Mouse (Mus musculus) retina, embryonic 14.5 days (tissue): ENCODE measurements around the gene Ablim1.
"Not testable (repeated sequence)": the region's sequence is repeated elsewhere in the genome, so short reads cannot be mapped to it uniquely, and the experiment has no call there.

ENCODE experiments used
- DNase-seq: peaks from one replicate; pipeline ENCODE4 v3.0.0-alpha.2; 2015; ENCODE audit warnings: low spot score

Gene Ablim1

DNA sequence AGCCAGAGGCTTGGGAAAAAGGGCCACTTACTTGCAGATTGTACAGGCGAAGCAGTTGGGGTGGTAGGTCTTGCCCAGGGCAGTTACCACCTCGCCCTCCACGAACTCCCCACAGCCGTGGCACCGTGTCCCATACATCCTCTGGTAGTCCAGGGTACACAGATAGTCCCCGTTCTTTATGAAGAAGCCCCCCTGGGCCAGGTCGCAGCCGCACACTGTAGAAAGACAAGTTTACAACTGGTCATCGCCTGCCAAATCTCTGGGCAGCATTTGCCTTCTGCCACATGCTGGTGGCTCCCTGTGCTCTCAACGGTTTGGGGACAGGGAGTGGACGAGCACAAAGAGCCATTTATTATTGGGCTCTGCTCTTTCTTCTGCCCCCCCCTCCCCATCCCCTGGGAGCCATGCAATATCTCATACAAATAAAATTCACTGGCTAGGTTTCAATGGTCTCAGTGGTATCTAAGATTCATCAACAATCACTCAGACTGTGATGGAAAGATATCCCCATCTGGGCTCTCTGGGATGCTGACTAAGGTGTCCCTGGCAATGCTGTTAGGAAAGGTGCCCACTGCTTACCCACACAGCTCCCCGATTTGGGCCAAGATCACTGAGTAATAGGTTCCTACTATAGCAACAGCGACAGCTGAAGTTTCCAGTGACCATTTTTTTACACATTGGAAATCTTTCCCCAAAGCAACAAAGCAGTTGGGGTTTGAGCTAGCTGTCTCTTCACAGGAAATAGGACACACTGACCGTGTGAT, 159.4 kb downstream of the Ablim1 start:
- DNase-seq = no peak

DNA sequence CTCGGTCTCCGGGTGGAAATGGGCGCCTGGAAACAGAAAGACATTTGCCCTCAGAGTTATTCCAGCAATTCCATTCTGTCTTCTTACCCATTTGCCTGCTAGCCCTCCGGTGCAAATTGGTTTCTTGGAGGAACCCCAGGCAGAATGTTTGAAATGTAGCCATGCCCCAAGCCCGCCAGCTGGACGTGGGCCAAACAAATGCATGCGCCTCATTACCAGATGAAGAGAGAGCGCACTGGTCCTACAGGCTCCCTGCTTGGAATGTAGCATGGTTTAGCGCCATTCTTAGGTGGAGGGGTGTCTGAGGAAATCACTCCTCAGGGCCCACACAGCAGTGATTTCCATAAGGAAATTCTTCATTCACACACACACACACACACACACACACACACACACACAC, 162.4 kb downstream of the Ablim1 start:
- no peak for DNase-seq

DNA sequence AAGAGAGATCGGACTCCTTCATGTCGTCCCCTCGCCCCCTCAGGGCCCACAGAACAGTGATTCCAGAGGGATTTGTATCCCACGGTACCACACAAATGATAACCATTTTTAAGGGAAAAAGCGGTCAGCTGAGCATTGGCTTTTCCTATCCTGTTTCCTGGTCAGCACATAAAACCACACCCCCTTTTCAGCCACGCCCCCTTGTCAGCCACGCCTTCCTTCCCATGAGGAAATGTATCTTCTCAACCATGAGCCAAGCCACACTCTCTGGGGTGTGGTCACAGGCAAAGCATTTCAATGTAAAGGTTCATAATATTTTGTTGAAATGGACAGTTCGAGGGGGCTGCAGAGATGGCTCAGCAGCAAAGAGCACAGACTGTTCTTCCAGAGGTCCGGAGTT, 163.2 kb downstream of the Ablim1 start:
- no peak for DNase-seq

DNA sequence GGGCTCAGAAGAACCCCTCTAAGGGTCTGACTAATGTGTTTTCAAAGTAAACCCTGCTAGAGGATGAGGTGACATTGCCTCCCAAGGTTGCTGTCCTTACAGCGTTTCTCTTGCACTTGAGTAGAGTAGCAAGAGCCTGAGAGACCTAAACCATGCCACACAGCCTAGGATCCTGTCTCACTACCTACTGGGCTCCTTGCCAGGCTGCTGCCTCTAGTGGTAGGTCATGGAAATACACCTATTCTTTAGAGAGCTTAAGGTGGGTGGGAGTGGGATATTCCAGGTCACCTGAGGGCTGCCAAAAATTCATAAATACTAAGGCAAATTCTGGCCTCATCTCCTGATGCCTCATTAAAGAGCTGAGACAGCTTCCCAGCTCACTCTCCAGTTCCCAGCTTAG, 164.4 kb downstream of the Ablim1 start:
- peak; percentile 71 for DNase-seq

DNA sequence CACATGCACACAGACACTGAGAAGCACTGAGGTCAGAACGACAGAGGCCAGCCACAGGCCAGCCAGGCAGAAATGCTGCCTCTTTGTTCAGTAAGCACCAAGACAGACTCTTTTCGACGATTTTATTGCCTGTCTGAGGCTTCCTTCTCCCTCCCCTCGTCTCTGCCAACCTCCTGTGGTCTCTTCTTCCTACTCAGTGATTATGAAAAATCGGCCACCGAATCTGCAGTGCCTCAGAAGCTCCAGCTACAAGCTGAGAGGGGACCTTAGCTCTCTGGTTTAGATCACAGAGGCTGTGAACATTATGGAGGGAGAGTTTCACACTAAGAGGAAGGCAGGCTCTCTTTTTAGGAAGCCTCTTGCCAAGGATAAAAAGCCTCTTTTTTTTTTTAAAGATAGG, 167.0 kb downstream of the Ablim1 start:
- DNase-seq = no peak

DNA sequence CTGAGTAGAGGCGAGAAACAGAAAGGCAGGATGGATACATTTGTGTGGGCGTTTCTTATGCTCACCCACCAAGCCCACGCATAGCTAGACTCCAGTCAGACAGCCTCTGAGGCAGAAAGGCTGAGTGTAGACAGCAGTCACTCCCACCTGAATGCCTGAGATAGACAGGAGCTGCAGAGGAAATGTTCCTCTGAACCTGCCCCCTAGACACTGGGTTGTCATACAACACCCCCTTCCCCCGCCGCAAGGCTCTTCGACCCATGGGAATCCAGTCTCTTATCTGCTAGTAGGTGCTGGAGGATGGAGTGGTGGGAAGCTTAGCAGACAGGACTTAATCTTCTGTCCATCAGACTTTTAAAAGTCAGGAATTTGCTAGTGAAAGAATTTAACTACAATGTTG, 167.8 kb downstream of the Ablim1 start:
- DNase-seq = no peak

DNA sequence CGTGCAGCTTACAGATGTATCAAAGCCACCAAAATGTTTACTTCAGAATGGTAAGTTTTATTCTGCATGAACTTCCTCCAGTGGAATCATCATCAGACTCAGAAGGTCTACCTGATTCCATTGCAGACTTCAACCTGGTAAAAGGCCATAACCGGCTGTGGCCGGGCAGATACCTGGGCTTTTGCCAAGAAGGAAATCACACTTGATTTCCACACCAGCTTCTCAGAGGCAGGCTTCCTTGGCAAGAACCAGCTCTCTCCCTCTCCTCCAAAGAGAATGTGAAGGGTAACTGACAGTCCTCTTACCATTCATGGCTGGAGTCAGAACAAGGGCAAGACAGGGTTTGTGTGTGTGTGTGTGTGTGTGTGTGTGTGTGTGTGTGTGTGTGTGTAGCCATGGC, 171.1 kb downstream of the Ablim1 start:
- no peak for DNase-seq

DNA sequence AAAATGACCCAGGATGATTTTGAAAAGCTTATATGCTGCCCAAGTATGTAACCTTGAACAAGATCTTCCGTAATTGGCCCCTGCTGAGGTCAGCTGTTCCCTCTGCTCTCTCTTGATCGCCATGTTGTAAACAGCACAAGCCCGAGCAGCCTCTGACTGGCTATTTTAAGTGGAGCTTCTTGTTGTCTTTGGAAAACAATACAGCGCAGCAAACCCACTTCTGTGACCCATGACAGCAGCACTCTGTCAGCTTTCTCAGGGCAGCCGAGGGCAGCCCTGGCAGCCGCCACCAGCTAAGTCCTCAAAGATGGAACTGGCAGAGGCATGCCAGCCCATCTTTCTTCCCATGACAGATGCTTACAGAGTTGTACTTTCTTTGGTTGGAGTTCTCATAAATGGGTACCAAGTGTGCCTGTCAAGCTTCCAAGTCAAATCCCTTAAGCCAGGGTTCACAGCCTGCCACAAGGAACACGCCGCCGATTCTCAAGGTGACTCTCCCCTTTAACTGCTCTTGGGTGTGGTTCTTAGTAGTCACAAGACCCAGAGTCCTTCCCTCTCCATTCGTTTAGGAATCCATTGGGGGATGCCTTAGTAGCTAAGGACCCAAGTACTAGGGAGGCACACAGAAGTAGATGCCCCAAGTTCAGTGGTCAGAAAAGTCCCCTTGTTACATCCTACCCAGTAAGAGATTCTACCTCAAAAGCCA, 172.8 kb downstream of the Ablim1 start:
- no peak for DNase-seq

DNA sequence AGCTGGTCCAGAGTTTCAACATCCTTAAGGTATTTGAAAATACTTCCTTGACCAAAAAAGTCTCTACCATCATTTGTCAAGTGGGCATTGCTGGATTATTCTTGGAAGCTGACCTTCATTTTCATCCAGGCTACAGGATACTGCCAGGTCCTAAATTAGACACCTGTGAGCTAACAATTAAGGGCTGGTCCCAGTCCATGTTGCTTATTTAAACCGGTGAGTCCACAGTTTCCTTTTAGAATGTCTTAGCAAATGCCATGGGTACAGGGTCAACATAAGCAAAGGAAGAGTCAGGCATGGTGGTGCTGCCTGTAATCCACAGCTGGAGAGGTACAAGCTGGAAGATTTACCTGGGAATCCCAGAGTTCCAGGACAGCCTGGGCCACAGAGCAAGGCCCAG, 173.8 kb downstream of the Ablim1 start:
- DNase-seq = no peak

DNA sequence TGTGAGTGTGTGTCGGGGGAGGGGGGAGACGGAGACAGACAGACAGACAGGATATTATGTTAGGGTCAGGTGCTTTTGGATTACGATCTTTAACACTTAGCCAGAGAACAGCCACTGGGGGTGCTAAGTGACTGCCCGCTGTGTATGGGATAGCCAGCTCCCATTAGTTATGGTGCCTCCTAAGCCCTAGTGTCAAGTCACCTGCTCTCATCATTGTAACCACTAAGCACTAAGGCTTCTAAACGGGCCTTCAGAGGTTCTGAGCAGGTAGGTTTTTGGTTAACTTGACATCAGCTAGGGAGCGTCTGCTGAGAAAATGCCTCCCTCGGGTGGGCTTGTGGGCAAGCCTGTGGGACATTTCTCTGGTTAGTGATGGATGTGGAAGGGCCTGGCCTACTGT, 174.6 kb downstream of the Ablim1 start:
- no peak for DNase-seq

DNA sequence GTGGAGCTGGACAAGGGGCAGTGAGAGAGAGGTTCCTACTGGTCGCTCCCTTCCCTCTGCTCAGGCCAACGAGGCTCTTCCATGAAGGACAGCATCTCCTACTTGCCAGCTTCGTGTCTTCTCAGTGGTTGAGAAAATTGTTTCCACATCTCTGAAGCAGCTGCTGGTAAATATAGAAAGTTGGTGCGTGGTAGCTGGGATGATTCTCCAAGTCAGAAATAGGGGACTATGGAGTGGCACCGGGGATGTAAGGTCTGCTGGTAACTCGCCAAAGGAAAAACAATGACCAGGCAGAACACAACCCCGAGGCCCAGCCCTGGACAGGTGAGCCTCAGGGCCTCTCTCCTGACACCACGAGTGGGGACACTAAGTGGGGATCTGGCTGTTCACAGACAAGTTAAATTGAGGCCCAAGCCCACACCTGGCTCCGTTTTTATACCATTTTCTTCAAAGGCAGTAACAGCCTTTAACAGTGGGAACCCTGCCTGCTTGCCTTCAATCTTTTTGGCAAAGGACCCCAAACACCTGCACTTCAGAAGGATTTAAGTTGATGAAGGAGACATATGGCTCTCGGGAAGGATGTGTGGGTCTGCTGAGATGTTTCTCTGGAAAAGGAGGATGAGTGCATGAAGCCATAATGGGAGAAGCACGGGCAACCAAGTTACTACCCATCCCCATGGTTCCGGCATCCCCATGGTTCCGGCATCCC, 175.7 kb downstream of the Ablim1 start:
- no peak for DNase-seq

DNA sequence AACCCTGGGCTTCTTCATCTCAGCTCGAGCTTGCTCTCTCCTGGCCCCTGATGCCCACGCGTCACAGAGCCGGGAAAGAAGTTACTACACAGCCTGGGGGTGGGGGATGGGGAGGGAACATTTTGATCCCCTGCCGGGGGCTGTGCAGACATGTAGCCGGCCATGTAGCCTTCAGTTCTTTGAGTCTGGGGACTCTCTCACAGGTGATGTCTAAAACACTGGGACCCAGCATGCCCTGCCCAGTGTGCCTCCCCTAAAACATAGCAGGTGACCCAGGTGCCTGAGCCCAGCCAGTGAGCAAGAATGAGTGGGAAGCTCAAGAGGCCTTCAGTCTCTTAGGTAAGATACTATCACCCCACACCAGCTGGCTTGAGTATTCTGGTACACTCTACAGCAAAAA, 176.2 kb downstream of the Ablim1 start:
- no peak for DNase-seq

DNA sequence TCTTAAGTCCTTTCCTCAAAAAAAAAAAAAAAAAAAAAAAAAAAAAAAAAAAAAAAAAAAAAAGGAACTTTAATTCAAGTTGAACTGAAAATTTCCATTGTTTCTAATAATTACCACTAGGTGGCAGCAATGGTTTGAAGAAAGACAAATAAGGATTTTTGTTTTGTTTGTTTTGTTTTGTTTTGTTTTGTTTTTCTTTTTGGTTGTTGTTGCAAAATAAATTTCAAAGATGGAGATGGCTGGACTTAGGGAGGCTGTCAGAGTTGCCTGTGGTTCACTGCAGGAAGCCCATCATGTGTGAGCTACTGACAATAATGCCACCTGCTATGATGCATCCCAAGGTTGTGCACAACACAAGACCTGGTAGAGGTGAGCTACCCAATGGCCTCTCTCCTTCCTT, 176.7 kb downstream of the Ablim1 start:
- DNase-seq = peak; percentile 73

DNA sequence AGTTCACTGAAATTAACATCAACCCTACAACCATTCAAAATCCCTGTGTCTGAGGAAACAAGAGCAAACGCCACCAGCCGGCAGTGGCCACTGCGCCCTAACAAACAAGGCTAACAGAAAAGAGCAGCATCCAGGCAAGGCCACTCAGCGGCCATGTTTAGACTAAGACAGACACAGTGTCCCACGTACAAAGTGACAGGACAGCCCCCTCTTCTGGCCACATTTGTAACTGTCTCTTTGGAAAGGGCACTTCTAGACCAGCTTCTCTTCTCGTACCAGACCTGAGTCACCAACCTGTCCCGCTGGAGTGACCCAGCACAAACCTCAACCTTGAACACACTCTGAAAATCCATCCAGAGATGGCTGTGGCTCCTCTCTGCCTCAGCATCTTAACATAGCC, 178.5 kb downstream of the Ablim1 start:
- peak; percentile 95 for DNase-seq

DNA sequence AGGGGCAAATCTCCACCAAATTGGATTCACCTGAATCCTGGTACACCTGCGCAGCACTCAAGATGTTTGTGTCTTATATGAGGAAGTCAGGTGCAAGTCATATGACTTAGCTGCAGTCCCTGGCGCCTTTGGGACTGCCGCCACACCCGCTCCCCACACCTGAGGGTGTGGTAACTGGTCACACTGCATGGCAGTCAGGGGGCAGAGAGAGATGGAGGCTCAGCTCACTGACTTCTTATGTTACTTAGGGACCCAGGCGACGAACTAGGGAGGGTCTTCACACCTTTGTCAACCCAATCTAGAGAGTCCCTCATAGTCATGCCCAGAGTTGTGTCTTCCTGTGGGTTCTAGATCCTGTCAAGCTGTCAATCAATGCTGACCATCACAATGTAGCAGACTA, 179.1 kb downstream of the Ablim1 start:
- not testable (repeated sequence) for DNase-seq

DNA sequence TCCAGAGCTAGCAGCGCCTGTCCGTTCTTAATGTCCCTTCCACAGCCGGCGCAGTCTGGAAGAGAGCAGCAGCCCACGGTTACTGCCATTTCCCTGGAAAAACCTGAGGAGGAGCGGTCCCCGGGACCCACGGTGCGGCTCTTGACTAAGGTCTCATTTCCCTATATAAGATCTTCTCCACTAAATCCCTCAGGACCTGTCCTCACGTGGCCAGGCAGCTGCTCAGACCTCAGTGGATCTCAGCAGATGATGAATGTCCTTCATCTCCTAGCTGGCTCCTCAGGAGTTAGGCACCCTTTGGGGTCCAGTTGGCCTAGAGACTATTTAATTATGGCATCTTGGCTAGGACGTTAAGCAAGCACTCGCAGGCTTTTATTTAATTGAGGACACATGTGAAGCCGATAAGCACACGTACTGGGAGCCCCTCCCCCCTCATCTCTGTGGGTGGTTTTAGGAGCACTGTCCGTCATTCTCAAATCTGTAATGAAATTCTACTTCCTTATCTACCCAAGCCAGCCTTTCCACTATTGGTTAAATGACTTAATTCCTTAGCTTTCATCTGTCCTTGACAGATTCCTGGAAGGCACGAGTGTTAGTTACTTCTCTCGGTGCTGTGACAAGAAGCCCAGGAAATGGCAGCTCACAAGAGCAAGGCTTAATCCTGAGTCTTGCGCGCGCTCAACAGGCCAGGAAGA, 179.9 kb downstream of the Ablim1 start:
- DNase-seq = no peak

DNA sequence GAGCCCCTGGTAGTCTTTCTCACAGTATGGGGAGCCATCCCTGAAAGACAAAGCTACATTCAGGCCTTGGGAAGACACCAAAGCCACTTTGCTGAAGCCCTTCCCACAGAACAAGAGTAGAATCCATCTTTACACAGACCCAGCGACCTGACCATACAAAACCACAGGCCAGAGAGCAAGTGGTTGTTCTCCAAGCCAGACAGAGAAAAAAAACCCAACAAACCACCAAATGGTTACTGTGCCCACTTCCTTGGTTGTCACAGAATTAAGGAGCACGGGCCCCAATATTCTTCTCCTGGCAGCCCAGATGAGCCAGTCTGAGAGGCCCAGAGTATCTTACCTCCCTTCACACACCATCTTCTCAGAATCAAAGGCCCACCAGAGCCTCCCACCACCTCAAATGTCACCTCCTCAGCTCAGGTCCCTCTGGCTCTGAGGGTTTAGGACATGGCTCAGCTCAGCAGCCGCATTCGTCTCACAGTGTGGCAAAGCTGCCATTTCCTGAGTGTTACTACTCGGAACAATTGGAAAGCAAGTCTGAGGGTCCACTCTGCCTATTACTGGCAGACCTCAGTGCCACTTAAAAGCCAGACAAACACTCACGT, 181.7 kb downstream of the Ablim1 start:
- no peak for DNase-seq

DNA sequence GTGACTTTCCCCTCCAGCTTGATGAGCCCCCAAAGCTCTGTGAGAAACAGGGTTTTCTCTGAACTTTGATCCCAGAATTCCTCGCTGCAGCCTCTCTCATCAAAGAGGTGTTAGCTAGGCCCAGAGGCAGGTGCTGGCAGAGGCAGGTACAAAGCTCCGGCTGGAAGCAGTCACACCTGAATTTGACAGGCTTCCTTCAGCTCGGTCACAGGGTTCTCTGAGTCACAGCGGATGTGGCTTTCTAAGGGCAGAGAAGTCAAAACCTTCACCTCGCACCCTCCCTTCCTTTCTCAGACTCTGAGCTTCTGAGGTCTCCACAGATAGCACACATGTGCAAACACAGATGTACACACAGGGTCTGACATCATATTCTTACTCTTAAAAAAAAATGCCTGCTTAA, 182.4 kb downstream of the Ablim1 start:
- no peak for DNase-seq

DNA sequence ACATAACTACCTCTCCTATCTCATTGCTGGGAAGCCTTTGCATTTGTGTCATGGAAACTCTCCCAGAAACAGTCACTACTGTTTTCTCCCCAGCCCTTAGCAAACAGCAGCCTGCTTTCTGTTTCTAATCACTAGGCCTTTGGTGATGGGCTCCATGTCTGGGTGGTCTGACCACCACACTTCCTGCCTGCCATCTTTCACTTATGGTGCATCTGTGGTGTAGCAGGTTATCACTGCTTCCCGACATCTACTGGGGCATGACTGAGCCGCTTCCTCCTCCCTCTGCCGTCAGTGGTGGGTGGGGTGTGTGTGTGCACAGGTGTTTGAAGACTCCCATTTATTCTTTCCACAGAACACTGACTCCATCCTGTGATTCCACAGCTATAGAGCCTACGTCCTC, 183.4 kb downstream of the Ablim1 start:
- DNase-seq = no peak

DNA sequence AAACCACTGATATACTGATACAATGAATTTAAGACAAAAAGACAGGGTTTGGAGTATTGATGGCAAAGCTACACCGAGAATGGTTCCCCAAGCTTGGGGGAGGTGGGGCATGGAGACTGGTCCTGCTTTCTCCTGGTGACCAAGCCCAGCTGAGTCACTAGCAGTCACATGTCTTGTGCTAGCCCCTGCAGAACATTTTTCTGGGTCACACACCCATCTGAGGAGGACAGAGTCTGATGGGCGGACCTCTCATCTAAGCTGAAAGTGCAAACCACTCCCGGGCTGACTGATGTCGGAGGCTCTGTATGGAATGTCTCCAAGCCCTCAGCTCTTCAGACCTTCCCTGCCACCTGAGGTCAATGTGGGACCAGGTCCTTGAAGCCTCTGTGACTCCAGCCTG, 184.1 kb downstream of the Ablim1 start:
- no peak for DNase-seq

DNA sequence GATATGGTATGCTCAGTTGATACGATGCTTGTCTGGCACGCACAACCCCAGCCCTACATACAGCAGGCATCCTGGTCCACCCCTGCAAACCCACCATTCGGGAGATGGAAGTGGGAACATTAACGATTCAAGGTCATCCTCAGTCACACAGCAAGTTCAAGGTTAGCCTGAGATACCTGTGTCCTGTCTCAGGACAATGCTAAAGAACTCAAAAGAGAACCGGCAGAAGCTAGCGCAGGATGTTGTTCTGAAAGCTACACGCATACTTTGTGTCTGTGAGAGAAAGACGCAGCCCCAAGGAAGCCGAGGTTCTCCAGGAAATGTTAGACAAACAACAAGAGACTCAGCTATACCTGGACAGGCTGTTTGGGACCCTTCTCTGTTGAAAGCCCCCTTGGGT, 185.0 kb downstream of the Ablim1 start:
- no peak for DNase-seq

DNA sequence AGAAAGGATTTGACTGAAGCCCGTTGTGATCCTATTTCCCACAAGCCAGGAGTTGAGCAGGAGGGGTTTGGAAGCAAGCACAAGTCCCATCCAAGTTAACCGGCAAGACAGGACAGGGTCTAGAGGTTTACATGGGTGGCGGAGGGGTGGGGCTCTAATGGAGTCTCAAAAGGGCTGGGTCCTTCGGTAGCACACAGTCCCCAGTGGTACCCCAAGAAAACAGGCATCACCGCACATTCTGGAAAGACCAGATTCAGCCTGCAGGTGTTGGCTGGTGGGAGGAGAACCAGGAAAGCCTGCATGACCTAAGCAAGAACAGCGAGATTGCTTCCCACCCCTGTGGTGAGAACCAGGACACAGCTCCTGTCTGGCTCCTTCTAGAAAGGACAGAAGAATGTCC, 186.7 kb downstream of the Ablim1 start:
- DNase-seq = no peak
